Mouse (Mus musculus): ENCODE results near the gene Ccdc85b. TPM values are rescaled to one million over a fixed set of nuclear protein-coding genes. Genes with fewer than 3 reads are reported as not detected.
"Not testable (repeated sequence)": the region's sequence is repeated elsewhere in the genome, so short reads cannot be mapped to it uniquely, and the experiment has no call there.

Gene Ccdc85b
- polyA plus RNA-seq (2015; fragmentation: Nextera tagmentation; extraction: Ambion mirVana): 8.2 and 8.7 TPM in 2 replicates

DNA sequence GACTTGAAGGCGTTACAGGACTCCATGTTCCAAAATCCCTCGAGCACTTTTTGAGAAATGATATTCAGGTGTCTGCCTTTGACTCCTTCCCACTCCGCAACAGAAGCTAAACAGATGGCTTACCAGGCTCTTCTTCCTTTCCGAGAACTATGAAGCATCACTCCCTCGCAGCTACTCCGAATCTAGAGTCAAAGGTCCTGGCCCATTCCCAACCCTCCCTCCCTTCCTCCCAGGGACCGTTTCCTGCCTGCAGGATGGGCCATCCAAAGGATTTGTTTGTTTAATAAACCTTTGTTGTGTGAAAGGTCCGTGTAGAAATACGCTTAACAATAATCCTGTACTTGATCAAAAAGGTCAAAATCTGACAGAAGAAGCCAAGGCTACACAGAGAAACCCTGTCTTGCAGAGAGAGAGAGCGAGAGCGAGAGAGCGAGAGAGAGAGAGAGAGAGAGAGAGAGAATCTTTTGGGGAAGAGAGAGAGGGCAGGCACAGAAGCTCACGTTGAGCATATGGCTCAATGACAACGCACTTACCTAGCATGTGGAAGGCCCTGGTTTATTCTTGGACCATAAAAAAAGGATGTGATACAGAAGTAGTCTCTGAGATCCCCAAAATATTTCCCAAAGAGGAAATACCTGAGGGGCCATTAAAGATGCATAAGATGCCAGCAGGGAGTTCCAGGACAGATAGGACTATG lies at the start of gene Ccdc85b:
TSS of gene Ccdc85b (minus strand) at position 149 of the 697 bp plus-strand sequence.
- peak within 1 kb of the TSS; percentile 92 for H3K27ac ChIP-seq
- H3K36me3 ChIP-seq: no peaks in the 10 kb centered on the region; the same call in 1 of the 2 replicates
- H3K27me3 ChIP-seq (replicated peaks): no peaks in the 10 kb centered on the region
- WGBS: 13% methylated on average over 14 of the region's 14 CpGs
- peak within 1 kb of the TSS; percentile 90 for H3K9ac ChIP-seq
- no peaks in the 10 kb centered on the region for H3K9me3 ChIP-seq
- H3K4me1 ChIP-seq (replicated peaks): peaks cover 32% of the 10 kb centered on the region
- no peak; the same call in 1 of the 2 replicates for ATAC-seq
- peak within 1 kb of the TSS; percentile 98 for H3K4me2 ChIP-seq (replicated peaks)
- H3K4me3 ChIP-seq (replicated peaks): peak within 1 kb of the TSS; percentile 88

DNA sequence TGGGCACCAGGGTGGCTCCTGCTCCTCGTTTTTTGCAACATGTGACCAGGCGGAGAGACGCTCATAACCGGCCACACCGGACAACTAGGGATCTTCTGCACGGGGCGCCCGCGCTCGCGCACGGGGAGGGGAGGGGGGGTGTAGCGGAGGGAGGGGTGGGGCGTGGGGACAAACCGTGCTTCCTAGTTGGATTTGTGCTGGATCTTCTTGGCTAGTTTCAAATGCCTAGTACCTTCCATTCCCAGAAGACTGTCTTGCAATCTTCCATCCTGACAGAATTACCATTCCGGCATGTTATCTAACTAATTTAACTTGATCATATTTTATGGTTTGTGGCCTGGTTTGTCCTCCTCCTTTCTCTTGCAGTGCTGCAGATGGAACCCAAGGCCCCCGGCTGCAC lies 46.0 kb upstream of the Ccdc85b start, which contains the start of gene 1700020D05Rik:
TSS of gene 1700020D05Rik (minus strand) at position 101 of the 400 bp plus-strand sequence.
- Histone ChIP-seq H3K36me3 (no peaks in the 10 kb centered on the region), H3K27me3 (replicated peaks) (no peaks in the 10 kb centered on the region), H3K27ac (no peak within 1 kb of the TSS), H3K9ac (no peak within 1 kb of the TSS), H3K9me3 (no peaks in the 10 kb centered on the region), H3K4me1 (replicated peaks) (no peaks in the 10 kb centered on the region), H3K4me2 (replicated peaks) (peak within 1 kb of the TSS; percentile 24; the same call in 1 of the 2 replicates), H3K4me3 (replicated peaks) (no peak within 1 kb of the TSS)
- WGBS: 53% methylated on average over 11 of the region's 17 CpGs
- ATAC-seq: no peak

DNA sequence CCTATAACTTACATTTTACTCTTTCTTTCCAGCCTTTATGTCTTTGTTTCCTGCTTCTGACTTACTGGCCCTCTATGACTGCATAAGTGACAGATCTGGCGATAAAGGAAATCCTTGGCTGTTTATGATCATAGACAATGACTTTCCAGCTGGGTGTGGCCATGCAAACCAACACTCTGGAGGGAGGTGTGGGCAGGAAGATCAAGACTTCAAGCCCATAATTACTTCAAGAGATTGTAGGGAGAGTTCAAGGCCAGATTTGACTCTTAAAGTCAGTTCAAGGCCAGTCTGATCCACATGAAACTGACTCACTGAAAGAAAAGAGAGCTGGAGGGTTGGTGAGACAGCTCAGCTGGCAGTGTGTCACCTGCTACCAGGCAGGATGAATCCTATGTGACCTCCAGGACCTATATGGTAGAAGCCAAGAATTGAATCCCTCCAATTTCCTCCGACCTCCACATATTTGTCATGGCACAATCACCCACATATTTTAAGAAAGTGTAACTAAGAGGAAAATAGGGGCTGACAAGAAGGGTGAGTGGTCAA lies 42.7 kb upstream of the Ccdc85b start:
- Histone ChIP-seq H3K4me3 (replicated peaks) (no peak overlapping the region), H3K4me2 (replicated peaks) (no peak overlapping the region), H3K27me3 (replicated peaks) (no peaks in the 10 kb centered on the region), H3K36me3 (peaks cover 12% of the 10 kb centered on the region), H3K9ac (no peak overlapping the region), H3K4me1 (replicated peaks) (no peaks in the 10 kb centered on the region), H3K27ac (no peak overlapping the region), H3K9me3 (no peaks in the 10 kb centered on the region)
- 70% methylated on average over 2 of the region's 2 CpGs for WGBS
- 0 out of 2 replicates have a peak, but pooled peaks have one; percentile 46 for ATAC-seq

DNA sequence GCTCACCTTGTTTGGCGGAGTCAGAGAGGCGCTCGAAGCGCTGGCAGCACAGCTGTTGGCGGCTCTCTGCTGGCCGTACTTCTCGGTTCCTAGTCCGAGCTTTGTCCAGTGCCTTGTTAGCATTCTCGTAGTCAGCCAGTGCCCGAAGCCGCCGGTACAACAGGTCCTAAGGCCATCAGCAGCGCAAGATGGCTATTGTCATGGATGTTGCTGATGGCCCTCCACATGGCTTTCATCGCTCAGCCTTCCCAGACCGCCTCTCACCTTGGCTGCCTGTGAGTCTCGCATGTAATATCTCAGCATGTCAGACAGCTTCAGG lies 38.3 kb upstream of the Ccdc85b start:
- no peak for ATAC-seq
- H3K4me2 ChIP-seq (replicated peaks): no peak overlapping the region
- H3K4me1 ChIP-seq (replicated peaks): peaks cover 12% of the 10 kb centered on the region; the same call in 1 of the 2 replicates
- H3K4me3 ChIP-seq (replicated peaks): no peak overlapping the region
- no peaks in the 10 kb centered on the region for H3K27me3 ChIP-seq (replicated peaks)
- H3K9ac ChIP-seq: no peak overlapping the region
- H3K9me3 ChIP-seq: no peaks in the 10 kb centered on the region
- H3K36me3 ChIP-seq: peaks cover 27% of the 10 kb centered on the region
- WGBS: 89% methylated on average over 16 of the region's 16 CpGs
- no peak overlapping the region for H3K27ac ChIP-seq

DNA sequence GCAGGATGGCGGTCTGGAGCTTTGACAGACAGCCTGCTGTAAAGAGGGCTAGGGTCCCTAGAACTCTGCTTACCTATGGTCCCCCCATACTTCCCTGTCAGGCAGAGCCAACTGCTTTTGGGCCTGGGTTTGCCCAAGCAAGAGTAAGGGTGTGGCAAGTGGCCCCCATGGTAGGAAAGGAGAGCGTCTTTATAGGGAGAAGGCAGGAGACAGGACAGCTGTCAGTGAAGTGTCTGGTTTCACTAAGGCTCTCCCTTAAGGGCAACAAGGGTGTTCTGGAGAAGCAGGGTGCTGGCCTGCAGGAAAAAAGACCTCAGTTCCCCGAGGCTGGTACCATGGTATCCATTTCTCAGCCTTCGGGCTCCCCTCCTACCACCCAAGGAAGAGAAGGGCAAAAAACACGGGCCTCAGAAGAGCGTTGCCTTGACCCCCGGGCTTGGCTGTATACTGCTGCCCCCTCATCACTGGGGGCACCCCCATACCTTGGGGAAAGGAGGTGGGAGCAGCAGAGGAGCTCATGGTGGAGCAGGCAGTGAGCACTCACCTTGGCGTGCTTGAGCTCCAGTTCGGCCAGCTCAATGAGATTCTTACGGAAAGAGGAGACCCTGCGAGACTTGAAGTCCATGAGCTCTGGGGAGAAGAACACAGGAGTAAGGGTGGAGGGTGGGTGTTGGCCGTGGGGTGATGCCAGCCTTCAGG lies 37.8 kb upstream of the Ccdc85b start:
- H3K9me3 ChIP-seq: no peaks in the 10 kb centered on the region
- H3K4me2 ChIP-seq (replicated peaks): no peak overlapping the region
- no peak for ATAC-seq
- H3K27me3 ChIP-seq (replicated peaks): no peaks in the 10 kb centered on the region
- 80% methylated on average over 12 of the region's 12 CpGs for WGBS
- no peak overlapping the region for H3K27ac ChIP-seq
- no peak overlapping the region for H3K4me3 ChIP-seq (replicated peaks)
- H3K4me1 ChIP-seq (replicated peaks): peaks cover 12% of the 10 kb centered on the region; the same call in 1 of the 2 replicates
- peaks cover 27% of the 10 kb centered on the region for H3K36me3 ChIP-seq
- no peak overlapping the region for H3K9ac ChIP-seq

DNA sequence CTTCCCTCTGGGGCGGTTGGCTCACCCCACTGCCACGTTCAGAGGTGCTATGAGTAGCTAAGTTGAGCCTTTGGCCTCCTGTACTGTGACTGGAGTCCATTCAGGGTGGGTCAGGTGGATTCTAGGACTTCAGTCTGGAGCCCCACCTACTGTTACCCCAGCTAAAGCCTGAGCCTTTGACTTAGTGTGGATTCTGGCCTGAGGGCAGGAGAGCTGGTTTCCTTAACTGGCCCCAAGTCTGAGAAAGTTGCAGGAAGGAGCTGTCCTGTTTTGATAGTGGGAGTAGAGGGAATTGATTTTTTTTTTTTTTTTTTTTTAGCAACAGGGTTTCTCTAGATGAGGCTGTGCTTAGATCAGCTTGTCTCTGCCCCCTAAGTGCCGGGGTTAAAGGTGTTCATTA lies 36.6 kb upstream of the Ccdc85b start:
- no peak overlapping the region for H3K4me2 ChIP-seq (replicated peaks)
- peaks cover 12% of the 10 kb centered on the region; the same call in 1 of the 2 replicates for H3K4me1 ChIP-seq (replicated peaks)
- peak; percentile 5; the same call in 1 of the 2 replicates for ATAC-seq
- no peak overlapping the region for H3K27ac ChIP-seq
- H3K27me3 ChIP-seq (replicated peaks): no peaks in the 10 kb centered on the region
- H3K4me3 ChIP-seq (replicated peaks): no peak overlapping the region
- peaks cover 27% of the 10 kb centered on the region for H3K36me3 ChIP-seq
- 72% methylated on average over 3 of the region's 3 CpGs for WGBS
- no peak overlapping the region for H3K9ac ChIP-seq
- H3K9me3 ChIP-seq: no peaks in the 10 kb centered on the region

DNA sequence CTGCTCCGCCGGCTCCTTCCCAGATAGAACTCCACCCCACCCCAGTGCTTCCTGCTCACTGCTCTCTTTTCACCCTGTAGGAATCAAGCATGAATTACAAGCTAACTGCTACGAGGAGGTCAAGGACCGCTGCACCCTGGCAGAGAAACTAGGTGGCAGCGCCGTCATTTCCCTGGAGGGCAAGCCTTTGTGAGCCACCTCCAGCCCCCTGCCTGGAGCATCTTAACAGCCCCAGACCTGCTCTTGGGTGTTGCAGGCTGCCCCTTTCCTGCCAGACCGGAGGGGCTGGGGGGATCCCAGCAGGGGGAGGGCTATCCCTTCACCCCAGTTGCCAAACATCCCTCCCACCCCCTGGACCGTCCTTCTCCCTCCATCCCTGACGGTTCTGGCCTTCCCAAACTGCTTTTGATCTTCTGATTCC lies 35.6 kb upstream of the Ccdc85b start:
- H3K36me3 ChIP-seq: peaks cover 27% of the 10 kb centered on the region
- not testable (repeated sequence) for H3K27ac ChIP-seq

GRCm38 (mm10) chr19:5492641-5493040 lies 34.9 kb upstream of the Ccdc85b start:
- Histone ChIP-seq H3K4me1 (replicated peaks) (peaks cover 15% of the 10 kb centered on the region; the same call in 1 of the 2 replicates), H3K4me3 (replicated peaks) (no peak overlapping the region), H3K36me3 (peaks cover 27% of the 10 kb centered on the region), H3K9ac (no peak overlapping the region), H3K4me2 (replicated peaks) (peak overlapping the region; percentile 87; the same call in 1 of the 2 replicates), H3K27me3 (replicated peaks) (no peaks in the 10 kb centered on the region), H3K27ac (no peak overlapping the region), H3K9me3 (no peaks in the 10 kb centered on the region)
- WGBS: 79% methylated on average over 4 of the region's 4 CpGs
- ATAC-seq: no peak

More for the DNA sequence above, 35.6 kb upstream of the Ccdc85b start:
- not testable (repeated sequence) for H3K9me3 ChIP-seq; H3K4me3 ChIP-seq (replicated peaks); ATAC-seq; H3K9ac ChIP-seq; H3K27me3 ChIP-seq (replicated peaks)
- 64% methylated on average over 9 of the region's 9 CpGs for WGBS
- Histone ChIP-seq H3K4me1 (replicated peaks) (peaks cover 14% of the 10 kb centered on the region; the same call in 1 of the 2 replicates), H3K4me2 (replicated peaks) (peak overlapping the region; percentile 17; the same call in 1 of the 2 replicates)

DNA sequence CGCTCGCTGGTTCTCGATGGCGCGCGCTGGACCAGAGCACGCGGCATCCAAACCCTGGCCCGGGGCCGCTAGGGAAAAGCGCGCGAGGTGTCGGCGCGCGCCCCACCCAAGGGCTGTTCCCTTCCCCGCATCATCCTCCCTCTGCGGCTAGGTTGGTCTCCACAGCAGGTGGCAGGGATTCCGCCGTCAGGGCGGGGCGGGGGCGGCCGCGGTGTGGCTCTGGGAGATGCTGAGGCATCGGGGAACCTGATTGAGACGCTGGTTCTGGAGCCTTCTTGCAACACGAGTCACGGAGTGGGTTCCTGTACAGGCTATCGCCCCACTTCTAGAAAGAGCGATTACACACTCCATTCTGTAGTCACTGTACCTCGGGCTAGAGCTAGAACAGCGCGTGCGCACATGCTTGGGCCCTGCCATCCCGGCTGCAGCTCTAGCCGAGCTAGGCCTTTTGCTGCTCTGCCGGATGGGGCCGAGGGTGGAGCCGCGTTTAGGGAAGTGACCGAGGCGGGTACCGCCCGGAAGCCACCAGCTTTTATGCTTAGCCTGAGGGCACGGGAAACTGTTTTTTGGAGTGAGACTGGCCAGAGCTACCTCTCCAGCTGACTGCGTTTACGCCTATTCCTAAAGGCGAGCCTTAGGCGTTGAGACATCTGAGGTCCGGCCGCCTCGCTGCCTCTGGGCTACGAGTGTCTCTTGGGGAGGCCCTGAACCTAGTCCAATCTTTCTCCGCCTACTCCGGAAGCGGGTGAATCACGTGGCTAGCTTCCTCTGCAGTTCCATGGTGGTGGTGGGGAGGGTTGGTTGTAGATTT lies 33.4 kb upstream of the Ccdc85b start:
- peaks cover 23% of the 10 kb centered on the region for H3K36me3 ChIP-seq
- peak; percentile 29 for ATAC-seq
- H3K27me3 ChIP-seq (replicated peaks): no peaks in the 10 kb centered on the region
- H3K4me3 ChIP-seq (replicated peaks): peak overlapping the region; percentile 100
- under 1% methylated on average over 59 of the region's 59 CpGs for WGBS
- peak overlapping the region; percentile 99 for H3K27ac ChIP-seq
- H3K4me1 ChIP-seq (replicated peaks): peaks cover 28% of the 10 kb centered on the region
- H3K9ac ChIP-seq: peak overlapping the region; percentile 98
- no peaks in the 10 kb centered on the region for H3K9me3 ChIP-seq
- peak overlapping the region; percentile 87 for H3K4me2 ChIP-seq (replicated peaks)

DNA sequence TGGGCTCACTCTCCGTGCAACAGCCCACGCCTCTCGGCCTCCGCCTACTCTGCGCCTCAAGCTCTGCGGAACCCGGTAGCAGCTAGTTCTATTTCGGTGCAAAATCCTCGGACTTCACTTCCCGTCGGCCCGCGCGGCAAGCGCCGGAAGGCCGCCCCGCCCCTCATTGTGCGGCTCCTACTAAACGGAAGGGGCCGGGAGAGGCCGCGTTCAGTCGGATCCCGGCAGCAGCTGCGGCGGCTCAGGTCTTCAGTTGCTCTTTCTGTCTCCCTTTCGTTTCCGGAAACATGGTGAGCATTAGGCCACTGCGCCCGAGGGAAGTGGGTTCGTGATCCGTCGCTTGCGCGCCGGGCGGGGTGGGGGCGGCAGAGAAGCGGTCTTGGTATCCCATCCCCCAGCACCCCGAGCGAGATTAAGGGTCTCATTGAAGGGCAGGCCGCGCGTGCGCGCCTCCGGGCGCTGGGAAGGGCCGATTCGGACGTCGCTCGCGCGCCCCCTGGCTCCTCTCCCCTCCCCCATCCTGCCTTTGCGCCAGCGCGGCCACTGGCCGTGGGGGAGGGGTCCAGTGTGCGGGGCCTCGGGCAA lies 32.7 kb upstream of the Ccdc85b start, which contains the start of gene Cfl1:
TSS of gene Cfl1 (plus strand) at position 143 of the 585 bp plus-strand sequence.
- peaks cover 16% of the 10 kb centered on the region for H3K36me3 ChIP-seq
- under 1% methylated on average over 61 of the region's 62 CpGs for WGBS
- peak; percentile 66 for ATAC-seq

DNA sequence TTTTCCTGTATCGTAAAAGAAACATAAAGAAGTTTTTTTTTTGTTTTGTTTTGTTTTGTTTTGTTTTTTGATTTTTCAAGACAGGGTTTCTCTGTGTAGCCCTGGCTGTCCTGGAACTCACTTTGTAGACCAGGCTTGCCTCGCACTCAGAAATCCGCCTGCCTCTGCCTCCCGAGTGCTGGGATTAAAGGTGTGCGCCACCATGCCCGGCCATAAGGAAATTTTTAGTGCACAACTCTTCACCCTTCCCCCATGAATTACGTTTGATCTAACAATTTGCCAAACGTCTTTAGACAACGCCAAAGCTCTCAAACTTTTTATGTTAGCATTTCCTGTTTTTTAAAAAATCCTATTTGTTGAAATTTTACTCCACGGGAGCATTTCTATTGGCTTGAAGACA lies 32.0 kb upstream of the Ccdc85b start:
- not testable (repeated sequence) for ATAC-seq; H3K27me3 ChIP-seq (replicated peaks); H3K9ac ChIP-seq; H3K9me3 ChIP-seq
- Histone ChIP-seq H3K4me3 (replicated peaks) (peak overlapping the region; percentile 100), H3K36me3 (peaks cover 15% of the 10 kb centered on the region), H3K4me1 (replicated peaks) (peaks cover 29% of the 10 kb centered on the region), H3K27ac (peak overlapping the region; percentile 99), H3K4me2 (replicated peaks) (peak overlapping the region; percentile 87)
- 43% methylated on average over 10 of the region's 10 CpGs for WGBS

More for the DNA sequence above, 32.7 kb upstream of the Ccdc85b start, which contains the start of gene Cfl1:
- Histone ChIP-seq H3K27me3 (replicated peaks) (no peaks in the 10 kb centered on the region), H3K4me3 (replicated peaks) (peak within 1 kb of the TSS; percentile 100), H3K9me3 (no peaks in the 10 kb centered on the region), H3K9ac (peak within 1 kb of the TSS; percentile 98), H3K4me2 (replicated peaks) (peak within 1 kb of the TSS; percentile 87), H3K4me1 (replicated peaks) (peaks cover 29% of the 10 kb centered on the region), H3K27ac (peak within 1 kb of the TSS; percentile 99)
